Mouse (Mus musculus) MEL (cell line): ENCODE data around the gene Cldn3. TPM values are rescaled to one million over a fixed set of nuclear protein-coding genes. Genes with fewer than 3 reads are reported as not detected.

Experiments used
- polyA plus RNA-seq, 2 experiments: library from polyadenylated mRNA; stranded (reverse) in 1 of 2; unstranded in 1 of 2; fragments of >175 nt in 1 of 2; fragments of >200 nt in 1 of 2; gene quantifications; 2 replicates each; pipeline versions ENCODE4 v1.2.1 to v1.2.4; 2012; ENCODE audit warnings: low replicate concordance in 2 of 2, low read depth in 1 of 2; ENCODE audit not compliant: insufficient read length in 2 of 2, insufficient read depth in 1 of 2, missing spikeins in 1 of 2
- total RNA-seq: library from RNA; depleted of rRNA; stranded (reverse); fragments of 300-350 nt; gene quantifications from 2 replicates; pipeline ENCODE4 v1.2.3, GENCODE M21; 2012; rRNA removed

The Cldn3 gene
- total and polyA plus RNA-seq, 3 experiments = 1.1 TPM; not detected in 2

Other genes with a start within 250 kb of the Cldn3 start
- not detected in 2 replicates for gene Eln, start 238.9 kb upstream of the Cldn3 start, total RNA-seq
- not detected for gene Eln, start 238.9 kb upstream of the Cldn3 start, polyA plus RNA-seq
- gene Tmem270, start 79.5 kb upstream of the Cldn3 start, total RNA-seq = not detected in 2 replicates
- gene Tmem270, start 79.5 kb upstream of the Cldn3 start, polyA plus RNA-seq = not detected
- gene Cldn13, start 70.7 kb upstream of the Cldn3 start, total RNA-seq = 5.4 and 13.1 TPM in 2 replicates
- gene Cldn13, start 70.7 kb upstream of the Cldn3 start, polyA plus RNA-seq = 1 to 10 TPM in 1 of 2 experiments, not detected in 1; 5.7 TPM
- 0.75 and 0.96 TPM in 2 replicates for gene Mettl27, start 53.8 kb upstream of the Cldn3 start, total RNA-seq
- 1 to 10 TPM in 1 of 2 experiments, not detected in 1; 3.1 TPM for gene Mettl27, start 53.8 kb upstream of the Cldn3 start, polyA plus RNA-seq
- gene Cldn4, start 39.3 kb upstream of the Cldn3 start, total RNA-seq = 0.08 TPM in 1 of 2 replicates, not detected in the other
- gene Cldn4, start 39.3 kb upstream of the Cldn3 start, polyA plus RNA-seq = under 1 TPM in 1 of 2 experiments, not detected in 1; 0.04 TPM
- 43.0 and 55.9 TPM in 2 replicates for gene Abhd11, start 22.9 kb downstream of the Cldn3 start, total RNA-seq
- gene Abhd11, start 22.9 kb downstream of the Cldn3 start, polyA plus RNA-seq = 10 to 100 TPM in 1 of 2 experiments, not detected in 1; 51.7 TPM
- 3.2 and 3.3 TPM in 2 replicates for gene Stx1a, start 37.3 kb downstream of the Cldn3 start, total RNA-seq
- gene Stx1a, start 37.3 kb downstream of the Cldn3 start, polyA plus RNA-seq = 1 to 10 TPM in 1 of 2 experiments, not detected in 1; 6.0 TPM
- gene Dnajc30, start 78.0 kb downstream of the Cldn3 start, total RNA-seq = 6.5 and 7.4 TPM in 2 replicates
- 10 to 100 TPM in 1 of 2 experiments, not detected in 1; 15.6 TPM for gene Dnajc30, start 78.0 kb downstream of the Cldn3 start, polyA plus RNA-seq
- gene Bud23, start 78.7 kb downstream of the Cldn3 start, total RNA-seq = 87.5 and 101 TPM in 2 replicates
- 100 to 1,000 TPM in 1 of 2 experiments, not detected in 1; 222 TPM for gene Bud23, start 78.7 kb downstream of the Cldn3 start, polyA plus RNA-seq
- gene Vps37d, start 92.1 kb downstream of the Cldn3 start, total RNA-seq = 0.23 and 0.31 TPM in 2 replicates
- 1 to 10 TPM in 1 of 2 experiments, not detected in 1; 1.2 TPM for gene Vps37d, start 92.1 kb downstream of the Cldn3 start, polyA plus RNA-seq
- gene Mlxipl, start 103.7 kb downstream of the Cldn3 start, total RNA-seq = not detected in 2 replicates
- not detected for gene Mlxipl, start 103.7 kb downstream of the Cldn3 start, polyA plus RNA-seq
- 19.3 and 20.5 TPM in 2 replicates for gene Tbl2, start 163.4 kb downstream of the Cldn3 start, total RNA-seq
- 10 to 100 TPM in 1 of 2 experiments, not detected in 1; 30.3 TPM for gene Tbl2, start 163.4 kb downstream of the Cldn3 start, polyA plus RNA-seq
- 44.6 and 45.1 TPM in 2 replicates for gene Bcl7b, start 182.1 kb downstream of the Cldn3 start, total RNA-seq
- 10 to 100 TPM in 1 of 2 experiments, not detected in 1; 76.0 TPM for gene Bcl7b, start 182.1 kb downstream of the Cldn3 start, polyA plus RNA-seq
- 69.1 and 72.9 TPM in 2 replicates for gene Baz1b, start 201.1 kb downstream of the Cldn3 start, total RNA-seq
- gene Baz1b, start 201.1 kb downstream of the Cldn3 start, polyA plus RNA-seq = 10 to 100 TPM; 44.5 to 81.5 TPM